Mouse (Mus musculus) heart, adult 2 months (tissue): ENCODE results near the gene Hsbp1.

Experiments used
- CTCF ChIP-seq: fragments of 200-600 bp; IDR thresholded peaks from 2 replicates; pipeline ENCODE4 v1.8.1; 2022; ENCODE audit warnings: antibody characterized with exemption, mild to moderate bottlenecking, moderate library complexity
- EP300 ChIP-seq: fragments of 200-500 bp; IDR thresholded peaks from 2 replicates; pipeline ENCODE4 v1.6.1; 2011; ENCODE audit warnings: low read depth, low read length, control low read depth; ENCODE audit not compliant: insufficient read depth
- POLR2A ChIP-seq: fragments of 200-500 bp; IDR thresholded peaks from 2 replicates; pipeline ENCODE4 v1.6.1; 2011; ENCODE audit warnings: mild to moderate bottlenecking, low read depth, low read length, control low read depth; ENCODE audit not compliant: insufficient read depth

- no peak for TF ChIP-seq POLR2A
- TF ChIP-seq CTCF: peak; percentile 76
- TF ChIP-seq EP300: no peak
Observed at GRCm38 (mm10) chr8:119380619-119381018, 36.3 kb downstream of the Hsbp1 start.
